Mouse (Mus musculus) embryonic facial prominence, embryonic 15.5 days (tissue): ENCODE data around the gene Spns1. TPM values are rescaled to one million over a fixed set of nuclear protein-coding genes. Genes with fewer than 3 reads are reported as not detected.
"Not testable (repeated sequence)": the region's sequence is repeated elsewhere in the genome, so short reads cannot be mapped to it uniquely, and the experiment has no call there.

Experiments
- ATAC-seq: fragments of 200-750 bp; cut with Nextera tagmentation; 2 replicates; pipeline ENCODE4 v1.8.0; 2017; ENCODE audit warnings: low read depth, moderate TSS enrichment; ENCODE audit not compliant: insufficient number of reproducible peaks, low FRiP score, low TSS enrichment
- H3K27ac ChIP-seq: fragments of 300-500 bp; sonication (generic); replicated peaks from 2 replicates; pipeline ENCODE4 v1.5.1; 2015; ENCODE audit warnings: mild to moderate bottlenecking, inconsistent platforms
- H3K27me3 ChIP-seq: fragments of 300-500 bp; sonication (generic); 2 replicates; pipeline ENCODE4 v1.6.1; 2015; ENCODE audit warnings: inconsistent platforms
- H3K36me3 ChIP-seq: fragments of 300-500 bp; sonication (generic); 2 replicates; pipeline ENCODE4 v1.6.1; 2015; ENCODE audit warnings: mild to moderate bottlenecking, inconsistent platforms
- H3K4me1 ChIP-seq: fragments of 300-500 bp; sonication (generic); 2 replicates; pipeline ENCODE4 v1.6.1; 2015; ENCODE audit warnings: inconsistent platforms
- H3K4me2 ChIP-seq: fragments of 300-500 bp; sonication (generic); replicated peaks from 2 replicates; pipeline ENCODE4 v1.6.1; 2015; ENCODE audit warnings: mild to moderate bottlenecking, inconsistent platforms
- H3K4me3 ChIP-seq: fragments of 300-500 bp; sonication (generic); replicated peaks from 2 replicates; pipeline ENCODE4 v1.5.1; 2015; ENCODE audit warnings: mild to moderate bottlenecking, inconsistent platforms
- H3K9ac ChIP-seq: fragments of 300-500 bp; sonication (generic); 2 replicates; pipeline ENCODE4 v1.6.1; 2015; ENCODE audit warnings: inconsistent platforms
- H3K9me3 ChIP-seq: fragments of 300-500 bp; sonication (generic); replicated peaks from 2 replicates; pipeline ENCODE4 v1.6.1; 2016; ENCODE audit warnings: inconsistent platforms
- WGBS: fragments of 180-500 bp; shearing (Covaris S2); methylation state at CpG from one replicate; pipeline ENCODE4 v1.1.7; 2015; 5-methylcytosine and 5-hydroxymethylcytosine counted together
- microRNA-seq: library from miRNA; unstranded; fragments of <30 nt; microRNA quantifications from one replicate; pipeline ENCODE4, GENCODE M21; 2016; ENCODE audit warnings: borderline number of aligned reads
- polyA plus RNA-seq: library from polyadenylated mRNA; unstranded; fragments of >200 nt; fragmentation: Nextera tagmentation; extraction: Ambion mirVana; gene quantifications from 2 replicates; pipeline ENCODE4 v1.2.1, GENCODE M21; 2015

The Spns1 gene
- polyA plus RNA-seq, 1 experiment from 2014 or later = 62.0 TPM

- Histone ChIP-seq H3K27me3 (no peaks in the 10 kb centered on the region; the same call in 1 of the 2 replicates), H3K4me3 (no peak overlapping the region), H3K4me2 (no peak overlapping the region), H3K4me1 (no peaks in the 10 kb centered on the region), H3K9ac (no peak overlapping the region), H3K27ac (no peak overlapping the region), H3K36me3 (no peaks in the 10 kb centered on the region), H3K9me3 (no peaks in the 10 kb centered on the region)
- ATAC-seq = no peak
- 93% methylated on average over 1 of the region's 1 CpGs for WGBS
Measured at GRCm38 (mm10) chr7:126335556-126335955, 41.7 kb downstream of the Spns1 start.

- no peak overlapping the region for H3K9ac ChIP-seq
- no peak overlapping the region for H3K4me2 ChIP-seq
- no peaks in the 10 kb centered on the region for H3K36me3 ChIP-seq
Measured at GRCm38 (mm10) chr7:126332691-126333090, 44.6 kb downstream of the Spns1 start.

GRCm38 (mm10) chr7:126330693-126331092 is 46.6 kb downstream of the Spns1 start:
- Histone ChIP-seq H3K9ac (no peak overlapping the region), H3K27me3 (0 out of 2 replicates have a peak, but pooled peaks cover 2% of the 10 kb centered on the region), H3K4me3 (no peak overlapping the region), H3K4me1 (no peaks in the 10 kb centered on the region), H3K9me3 (no peaks in the 10 kb centered on the region), H3K36me3 (no peaks in the 10 kb centered on the region), H3K4me2 (no peak overlapping the region), H3K27ac (no peak overlapping the region)
- ATAC-seq = no peak
- WGBS = 42% methylated on average over 2 of the region's 2 CpGs

More at GRCm38 (mm10) chr7:126332691-126333090, 44.6 kb downstream of the Spns1 start:
- no peak overlapping the region for H3K4me3 ChIP-seq
- H3K27ac ChIP-seq = no peak overlapping the region
- no peaks in the 10 kb centered on the region for H3K9me3 ChIP-seq
- no peaks in the 10 kb centered on the region for H3K4me1 ChIP-seq
- no peak for ATAC-seq
- 75% methylated on average over 3 of the region's 3 CpGs for WGBS
- no peaks in the 10 kb centered on the region; the same call in 1 of the 2 replicates for H3K27me3 ChIP-seq

- Histone ChIP-seq H3K9ac (no peak overlapping the region), H3K27ac (no peak overlapping the region), H3K27me3 (0 out of 2 replicates have a peak, but pooled peaks cover 3% of the 10 kb centered on the region), H3K9me3 (no peaks in the 10 kb centered on the region), H3K36me3 (no peaks in the 10 kb centered on the region), H3K4me1 (no peaks in the 10 kb centered on the region), H3K4me3 (no peak overlapping the region), H3K4me2 (no peak overlapping the region)
- ATAC-seq = no peak
- WGBS = 85% methylated on average over 9 of the region's 9 CpGs
Measured at GRCm38 (mm10) chr7:126329907-126330645, 47.2 kb downstream of the Spns1 start.

- ATAC-seq, H3K4me3 ChIP-seq, H3K9me3 ChIP-seq, H3K36me3 ChIP-seq, H3K9ac ChIP-seq, H3K27ac ChIP-seq, H3K27me3 ChIP-seq, H3K4me2 ChIP-seq, H3K4me1 ChIP-seq: not testable (repeated sequence)
- WGBS = 84% methylated on average over 5 of the region's 6 CpGs
Measured at GRCm38 (mm10) chr7:126328848-126329247, 48.4 kb downstream of the Spns1 start.

GRCm38 (mm10) chr7:126325576-126326273 is 51.5 kb downstream of the Spns1 start:
- 21% methylated on average over 9 of the region's 9 CpGs for WGBS
- not testable (repeated sequence) for H3K4me2 ChIP-seq, H3K9ac ChIP-seq, H3K9me3 ChIP-seq, H3K27ac ChIP-seq, ATAC-seq, H3K4me3 ChIP-seq, H3K27me3 ChIP-seq, H3K36me3 ChIP-seq, H3K4me1 ChIP-seq

- 33% methylated on average over 3 of the region's 3 CpGs for WGBS
- H3K36me3 ChIP-seq = no peaks in the 10 kb centered on the region
- ATAC-seq = no peak
- no peak overlapping the region for H3K4me3 ChIP-seq
- H3K9ac ChIP-seq = no peak overlapping the region
- no peaks in the 10 kb centered on the region for H3K4me1 ChIP-seq
- no peak overlapping the region for H3K4me2 ChIP-seq
- H3K9me3 ChIP-seq = no peaks in the 10 kb centered on the region
- H3K27ac ChIP-seq = no peak overlapping the region
- 0 out of 2 replicates have a peak, but pooled peaks cover 9% of the 10 kb centered on the region for H3K27me3 ChIP-seq
Measured at GRCm38 (mm10) chr7:126324791-126325190, 52.5 kb downstream of the Spns1 start.

GRCm38 (mm10) chr7:126323729-126324128 is 53.5 kb downstream of the Spns1 start:
- no peaks in the 10 kb centered on the region for H3K4me1 ChIP-seq
- H3K9me3 ChIP-seq = no peaks in the 10 kb centered on the region
- H3K27ac ChIP-seq = no peak overlapping the region
- H3K9ac ChIP-seq = no peak overlapping the region
- no peak overlapping the region for H3K4me2 ChIP-seq
- no peaks in the 10 kb centered on the region for H3K36me3 ChIP-seq
- 0 out of 2 replicates have a peak, but pooled peaks cover 9% of the 10 kb centered on the region for H3K27me3 ChIP-seq
- no peak; the same call in 1 of the 2 replicates for ATAC-seq
- no peak overlapping the region for H3K4me3 ChIP-seq
- WGBS = 8% methylated on average over 11 of the region's 11 CpGs

Small RNA genes within 50 kb of the gene (microRNA-seq; reads per million reads assigned to microRNA genes)
- not detected for gene Mir7058

Other genes with a start within 250 kb of the Spns1 start
- gene Xpo6, start 176.9 kb downstream of the Spns1 start, polyA plus RNA-seq = 51.5 and 52.1 TPM in 2 replicates
- gene Sbk1, start 104.8 kb downstream of the Spns1 start, polyA plus RNA-seq = 36.0 and 40.1 TPM in 2 replicates
- 3.7 and 4.3 TPM in 2 replicates for gene Lat, start 7.9 kb downstream of the Spns1 start, polyA plus RNA-seq
- gene Nfatc2ip, start 19.3 kb upstream of the Spns1 start, polyA plus RNA-seq = 2.2 and 3.2 TPM in 2 replicates
- gene Cd19, start 37.4 kb upstream of the Spns1 start, polyA plus RNA-seq = 0.07 TPM in 1 of 2 replicates, not detected in the other
- 36.2 and 38.1 TPM in 2 replicates for gene Rabep2, start 51.3 kb upstream of the Spns1 start, polyA plus RNA-seq
- 103 and 140 TPM in 2 replicates for gene Atp2a1, start 85.7 kb upstream of the Spns1 start, polyA plus RNA-seq
- gene Sh2b1, start 98.0 kb upstream of the Spns1 start, polyA plus RNA-seq = 54.2 and 60.4 TPM in 2 replicates
- gene Tufm, start 109.9 kb upstream of the Spns1 start, polyA plus RNA-seq = 129 and 130 TPM in 2 replicates
- 52.1 and 58.0 TPM in 2 replicates for gene Atxn2l, start 126.0 kb upstream of the Spns1 start, polyA plus RNA-seq
- 176 and 188 TPM in 2 replicates for gene Eif3c, start 189.0 kb upstream of the Spns1 start, polyA plus RNA-seq
- gene Apobr, start 207.5 kb upstream of the Spns1 start, polyA plus RNA-seq = 1.4 and 1.5 TPM in 2 replicates
- 33.7 and 38.4 TPM in 2 replicates for gene Cln3, start 208.4 kb upstream of the Spns1 start, polyA plus RNA-seq
- not detected in 2 replicates for gene Il27, start 217.5 kb upstream of the Spns1 start, polyA plus RNA-seq